Mouse (Mus musculus) left cerebral cortex, postnatal 25 days (tissue): Measurements from ENCODE around the gene Rin2. TPM values are rescaled to one million over a fixed set of nuclear protein-coding genes. Genes with fewer than 3 reads are reported as not detected.
A peak's percentile ranks its signal among the peaks of the same experiment; 100 is the strongest.

ENCODE experiments used
- DNase-seq, 2 experiments: peaks; one replicate each; pipeline ENCODE4 v3.0.0; 2022; ENCODE audit warnings: low spot score in 2 of 2, mixed read lengths in 1 of 2
- intact Hi-C: fragments of 180-260 bp; cut with DNase I; formaldehyde crosslinking; loops from one replicate; pipeline ENCODE4 v1.15.1; 2025
- total RNA-seq, 2 experiments: library from RNA; stranded (reverse); gene quantifications; 2 replicates each; pipeline ENCODE4 v1.2.3; 2021

The Rin2 gene
- total RNA-seq, 2 experiments from 2014 or later, result 18.4 to 22.6 TPM

GRCm38 (mm10) chr2:145840910-145841870 is 166.2 kb downstream of the Rin2 start:
- no peak for DNase-seq
- intact Hi-C loops, result no loop called here

GRCm38 (mm10) chr2:145843322-145843721 is 168.3 kb downstream of the Rin2 start:
- DNase-seq, result no peak
- intact Hi-C loops, result no loop called here

GRCm38 (mm10) chr2:145846595-145846994 is 171.6 kb downstream of the Rin2 start:
- intact Hi-C loops, result no loop called here
- DNase-seq, result no peak

- intact Hi-C loops, result no loop called here
- no peak for DNase-seq
Observed at GRCm38 (mm10) chr2:145849170-145849905, 174.3 kb downstream of the Rin2 start.

- intact Hi-C loops, result no loop called here
- DNase-seq, result peak; percentile 38 to 83
Observed at GRCm38 (mm10) chr2:145850779-145851178, 175.8 kb downstream of the Rin2 start.

- intact Hi-C loops, result no loop called here
- DNase-seq, result no peak
Observed at GRCm38 (mm10) chr2:145855831-145856230, 180.8 kb downstream of the Rin2 start.

- intact Hi-C loops, result no loop called here
- DNase-seq, result no peak
Observed at GRCm38 (mm10) chr2:145857864-145858263, 182.8 kb downstream of the Rin2 start.

GRCm38 (mm10) chr2:145859442-145859931 is 184.5 kb downstream of the Rin2 start:
- intact Hi-C loops, result no loop called here
- DNase-seq, result peak; percentile 24 to 55

GRCm38 (mm10) chr2:145859932-145860801 is 185.2 kb downstream of the Rin2 start:
- intact Hi-C loops, result loop anchor here (2.0 kb wide), 2 partner anchors 25 to 27 kb away; no protein-coding TSS in a partner anchor
- DNase-seq, result peak; percentile 89 to 96

GRCm38 (mm10) chr2:145861193-145862123 is 186.4 kb downstream of the Rin2 start:
- intact Hi-C loops, result loop anchor here (2.0 kb wide), 2 partner anchors 23 to 29 kb away; no protein-coding TSS in a partner anchor
- DNase-seq, result peak; percentile 11 to 21

- intact Hi-C loops, result no loop called here
- peak; percentile 14 to 25 for DNase-seq
Observed at GRCm38 (mm10) chr2:145862206-145862817, 187.3 kb downstream of the Rin2 start.

GRCm38 (mm10) chr2:145865344-145865743 is 190.3 kb downstream of the Rin2 start:
- intact Hi-C loops, result no loop called here
- no peak for DNase-seq

GRCm38 (mm10) chr2:145866238-145866637 is 191.2 kb downstream of the Rin2 start:
- DNase-seq, result no peak
- intact Hi-C loops, result no loop called here

- DNase-seq, result no peak
- intact Hi-C loops, result no loop called here
Observed at GRCm38 (mm10) chr2:145866695-145867449, 191.9 kb downstream of the Rin2 start.

GRCm38 (mm10) chr2:145871308-145871707 is 196.3 kb downstream of the Rin2 start:
- intact Hi-C loops, result no loop called here
- peak in 1 of 2 experiments; percentile 36 for DNase-seq

- no peak for DNase-seq
- intact Hi-C loops, result no loop called here
Observed at GRCm38 (mm10) chr2:145872099-145872498, 197.1 kb downstream of the Rin2 start.

GRCm38 (mm10) chr2:145873953-145874352 is 198.9 kb downstream of the Rin2 start:
- no peak for DNase-seq
- intact Hi-C loops, result no loop called here
